ENCODE assay signal across 27 mouse cellular contexts in genomic region chr14:118833241-118833640, GRCm38 (mm10). TPM values are rescaled to one million over a fixed set of nuclear protein-coding genes. Genes with fewer than 3 reads are reported as not detected.
DNase-seq lines count a peak whose midpoint lies in the region; ATAC-seq and TF ChIP-seq lines count a peak whose summit lies in the region.
"Had no signal": no experiment of that assay in that cellular context is flagged by ENCODE, and none has a peak within 500 bp of the region (broad histone marks: within the 10 kb centered on the region; RNA-seq: fewer than 3 reads in every experiment).

No protein-coding gene starts in this region.

- no peak overlapping the region for H3K4me2 ChIP-seq in kidney, postnatal 0 days (ENCODE audit: low read length)
- H3K4me2 ChIP-seq: embryonic facial prominence, embryonic 13.5 days; embryonic facial prominence, embryonic 15.5 days; forebrain, embryonic 12.5 days had no signal

- POLR2A ChIA-PET in Patski (lab: Charles Lee), result no interaction called here

- no peak for TF ChIP-seq POLR2A in kidney, adult 2 months (IDR thresholded peaks at IDR 0.05; ENCODE audit: low read depth, low read length)

- no peak overlapping the region for H3K9ac ChIP-seq in kidney, postnatal 0 days (ENCODE audit: low read depth, low read length)
- H3K9ac ChIP-seq: embryonic facial prominence, embryonic 13.5 days; embryonic facial prominence, embryonic 15.5 days; forebrain, embryonic 12.5 days had no signal

- in situ Hi-C loops in Patski (cut with MboI; ENCODE audit: low pct_unique_long_range_greater_than_20kb), result no loop called here

- ATAC-seq in kidney, postnatal 0 days (replicated peaks; ENCODE audit: low FRiP score, low read depth), result no peak; the same call in 1 of the 2 replicates
- no peak for ATAC-seq in Patski
- ATAC-seq: forebrain, embryonic 14.5 days; forebrain, embryonic 16.5 days had no signal

- whole genome bisulfite sequencing in kidney, adult 2 months, result 58% methylated on average over 6 of the region's 6 CpGs
- WGBS in kidney, postnatal 0 days, result 72% methylated on average over 6 of the region's 6 CpGs

- no peak for TF ChIP-seq CTCF in kidney, adult 2 months (conservative IDR thresholded peaks at IDR 0.05; ENCODE audit: insufficient read depth, insufficient read length, low read depth, low read length)
- no peak for TF ChIP-seq CTCF in kidney, postnatal 0 days (IDR thresholded peaks at IDR 0.05; ENCODE audit: low read depth)
- no peak for TF ChIP-seq CTCF in Patski (IDR thresholded peaks at IDR 0.05)
- no peak for TF ChIP-seq CTCF in layer of hippocampus, adult 2 months (conservative IDR thresholded peaks at IDR 0.05)

- no peak overlapping the region for H3K27ac ChIP-seq in kidney, adult 2 months (ENCODE audit: insufficient read depth, low read depth, low read length)
- 0 out of 2 replicates have a peak overlapping the region, but pooled peaks have one; percentile 36 for H3K27ac ChIP-seq in kidney, postnatal 0 days
- H3K27ac ChIP-seq in layer of hippocampus, adult 2 months, result no peak overlapping the region
- H3K27ac ChIP-seq: embryonic facial prominence, embryonic 13.5 days; embryonic facial prominence, embryonic 15.5 days; forebrain, embryonic 10.5 days; forebrain, embryonic 12.5 days had no signal

- CTCF ChIA-PET in Patski (lab: Charles Lee), result interaction anchor here (3.5 kb wide), 1 partner anchor 13 kb away, joined by 12 read pairs; no protein-coding TSS in a partner anchor

- peak; percentile 65 for DNase-seq in kidney, adult 2 months
- DNase-seq in kidney, adult 9 months, result no peak
- no peak for DNase-seq in kidney, postnatal 0 days (ENCODE audit: low spot score)
- DNase-seq in kidney, adult 18-20 months, result no peak
- DNase-seq in kidney, postnatal 25 days, result peak; percentile 39 to 52
- no peak for DNase-seq in kidney, postnatal 4 days
- DNase-seq in Patski (ENCODE audit: low read depth, low spot score), result peak; percentile 13
- DNase-seq in layer of hippocampus, adult 2 months (ENCODE audit: low spot score in 2 of 2), result no peak
- DNase-seq: adrenal gland, adult 2 months; adrenal gland, postnatal 10 days; adrenal gland, postnatal 25 days; cerebellum, adult 11 months; cerebellum, adult 18-20 months; cerebellum, adult 8-10 months; cerebellum, adult 9-11 months; cerebellum, postnatal 14 days; cerebellum, postnatal 36 days; embryo, embryonic 11 days had no signal

- no peaks in the 10 kb centered on the region for H3K9me3 ChIP-seq in kidney, postnatal 0 days (replicated peaks; ENCODE audit: low read length)
- H3K9me3 ChIP-seq: embryonic facial prominence, embryonic 13.5 days; embryonic facial prominence, embryonic 15.5 days; forebrain, embryonic 10.5 days; forebrain, embryonic 12.5 days had no signal

- H3K36me3 ChIP-seq in kidney, adult 2 months (ENCODE audit: control insufficient read depth, insufficient read depth, low read length), result no peaks in the 10 kb centered on the region
- H3K36me3 ChIP-seq in kidney, postnatal 0 days (ENCODE audit: insufficient read depth, low read length), result no peaks in the 10 kb centered on the region
- H3K36me3 ChIP-seq: embryonic facial prominence, embryonic 13.5 days; embryonic facial prominence, embryonic 15.5 days; forebrain, embryonic 10.5 days; forebrain, embryonic 12.5 days had no signal

- H3K27me3 ChIP-seq in kidney, adult 2 months (replicated peaks; ENCODE audit: control insufficient read depth, insufficient read depth, low read length), result no peaks in the 10 kb centered on the region
- no peaks in the 10 kb centered on the region for H3K27me3 ChIP-seq in kidney, postnatal 0 days (ENCODE audit: insufficient read depth, low read length)
- H3K27me3 ChIP-seq in Patski, result no peaks in the 10 kb centered on the region
- H3K27me3 ChIP-seq: embryonic facial prominence, embryonic 13.5 days; embryonic facial prominence, embryonic 15.5 days had no signal

- no peak overlapping the region for H3K4me3 ChIP-seq in kidney, adult 2 months (ENCODE audit: insufficient read depth, low read depth, low read length)
- no peak overlapping the region for H3K4me3 ChIP-seq in kidney, postnatal 0 days (replicated peaks; ENCODE audit: low read depth, low read length)
- no peak overlapping the region for H3K4me3 ChIP-seq in layer of hippocampus, adult 2 months
- H3K4me3 ChIP-seq: embryonic facial prominence, embryonic 13.5 days; embryonic facial prominence, embryonic 15.5 days; erythroblast, embryonic 14.5 days; forebrain, embryonic 10.5 days; forebrain, embryonic 12.5 days had no signal

- peaks cover 9% of the 10 kb centered on the region for H3K4me1 ChIP-seq in kidney, adult 2 months (ENCODE audit: control insufficient read depth, insufficient read depth, low read length)
- H3K4me1 ChIP-seq in kidney, postnatal 0 days (replicated peaks; ENCODE audit: insufficient read depth, low read length), result 0 out of 2 replicates have a peak, but pooled peaks cover 3% of the 10 kb centered on the region

RNA-seq across cellular contexts. Expression of gene Cldn10, which starts 45.5 kb away (rescaled TPM):
- polyA plus RNA-seq in kidney, adult 2 months (2012; rRNA removed), result 230 and 232 TPM in 2 replicates
- 199 and 211 TPM in 2 replicates for polyA plus RNA-seq in kidney, postnatal 0 days (2015; fragmentation: Nextera tagmentation; extraction: Ambion mirVana)
- not detected for polyA plus RNA-seq in Patski (2021)
- total RNA-seq in layer of hippocampus, adult 2 months (2021), result 10 to 100 TPM; 35.2 to 39.5 TPM
- total RNA-seq: MEL had no signal
- polyA plus RNA-seq: C2C12; erythroblast, embryonic 14.5 days had no signal

Comparison
In these comparisons a context has a peak if more than half of its experiments do, and no peak if none do; other contexts are left out.
1. DNase-seq: peak in kidney, adult 2 months (single experiment), kidney, postnatal 25 days (2 of 2) and Patski (single experiment); none in kidney, adult 9 months (single experiment), kidney, postnatal 0 days (single experiment), kidney, adult 18-20 months (single experiment), kidney, postnatal 4 days (0 of 2) and layer of hippocampus, adult 2 months (0 of 2).
2. RNA of gene Cldn10, which starts 45.5 kb away (polyA plus RNA-seq): 230 to 232 TPM in kidney, adult 2 months and 199 to 211 TPM in kidney, postnatal 0 days; not detected in Patski (single experiment); every median in the first group is over 100 times any median in the second.